Mouse (Mus musculus) midbrain, embryonic 11.5 days (tissue): ENCODE measurements at regions not wholly inside any gene's neighbourhood (a gene's known extent, or its start where the extent isn't known, plus 50 kb on each side); places are given as distances from the start of the nearest gene placed in this dataset.

ENCODE experiments used
- ATAC-seq: fragments of 200-750 bp; cut with Nextera tagmentation; 2 replicates; pipeline ENCODE4 v1.8.0; 2017; ENCODE audit warnings: moderate TSS enrichment, moderate library complexity; ENCODE audit not compliant: low FRiP score
- DNase-seq: peaks from one replicate; pipeline ENCODE4 v3.0.0; 2015; ENCODE audit warnings: low spot score; ENCODE audit errors: missing footprints
- H3K27ac ChIP-seq: fragments of 300-500 bp; sonication (generic); 2 replicates; pipeline ENCODE4 v1.5.1; 2014; ENCODE audit warnings: low read depth, low read length
- H3K27me3 ChIP-seq: fragments of 300-500 bp; sonication (generic); 2 replicates; pipeline ENCODE4 v1.6.1; 2014; ENCODE audit warnings: mild to moderate bottlenecking, low read length, moderate library complexity, mixed read lengths; ENCODE audit not compliant: control insufficient read depth, insufficient read depth
- H3K36me3 ChIP-seq: fragments of 300-500 bp; sonication (generic); 2 replicates; pipeline ENCODE4 v1.6.1; 2014; ENCODE audit warnings: mild to moderate bottlenecking, low read length, moderate library complexity, mixed read lengths; ENCODE audit not compliant: control insufficient read depth, insufficient read depth
- H3K4me1 ChIP-seq: fragments of 300-500 bp; sonication (generic); 2 replicates; pipeline ENCODE4 v1.6.1; 2014; ENCODE audit warnings: low read length; ENCODE audit not compliant: control insufficient read depth, insufficient read depth
- H3K4me2 ChIP-seq: fragments of 300-500 bp; sonication (generic); 2 replicates; pipeline ENCODE4 v1.6.1; 2014; ENCODE audit warnings: mild to moderate bottlenecking, moderate library complexity
- H3K4me3 ChIP-seq: fragments of 300-500 bp; sonication (generic); 2 replicates; pipeline ENCODE4 v1.5.1; 2014; ENCODE audit warnings: low read depth, low read length
- H3K9ac ChIP-seq: fragments of 300-500 bp; sonication (generic); 2 replicates; pipeline ENCODE4 v1.6.1; 2014; ENCODE audit warnings: low read length
- H3K9me3 ChIP-seq: fragments of 300-500 bp; sonication (generic); 2 replicates; pipeline ENCODE4 v1.6.1; 2016; ENCODE audit warnings: low read length; ENCODE audit not compliant: control insufficient read depth
- WGBS: fragments of 180-500 bp; shearing (Covaris S2); extraction: QIAGEN DNeasy Blood & Tissue Kit; methylation state at CpG from one replicate; pipeline ENCODE4 v1.1.7; 2014; 5-methylcytosine and 5-hydroxymethylcytosine counted together

- WGBS = 92% methylated on average over 13 of the region's 13 CpGs
- ATAC-seq = no peak
These were observed 357.4 kb downstream of the Agtpbp1 start for GRCm38 (mm10) chr13:59227523-59228058.

DNA sequence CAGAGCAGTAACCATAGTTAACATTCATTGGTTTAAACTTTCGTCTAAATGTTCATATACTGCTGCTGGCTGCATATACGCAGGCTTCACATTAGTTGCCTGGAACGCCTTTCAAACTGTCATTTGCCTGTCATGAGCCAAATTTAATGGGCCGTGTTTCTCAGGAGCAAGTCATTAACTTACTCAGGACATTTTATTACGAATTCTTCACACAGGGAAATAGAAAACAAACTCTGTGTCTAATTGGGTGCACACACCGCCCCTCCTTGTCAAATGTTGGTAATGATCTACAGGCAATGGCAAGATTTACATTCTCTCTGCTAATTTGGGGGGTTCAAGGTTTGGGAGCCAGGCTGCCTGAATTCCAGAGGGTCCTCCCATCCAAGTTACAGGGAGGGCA is 364.4 kb downstream of the Agtpbp1 start:
- no peak for ATAC-seq
- 80% methylated on average over 6 of the region's 6 CpGs for WGBS
- H3K4me3 ChIP-seq = no peak overlapping the region

More at GRCm38 (mm10) chr13:59227523-59228058, 357.4 kb downstream of the Agtpbp1 start:
- Histone ChIP-seq H3K27me3 (no peaks in the 10 kb centered on the region), H3K4me1 (no peaks in the 10 kb centered on the region), H3K9ac (no peak overlapping the region), H3K4me3 (no peak overlapping the region), H3K27ac (no peak overlapping the region), H3K9me3 (no peaks in the 10 kb centered on the region), H3K4me2 (no peak overlapping the region), H3K36me3 (no peaks in the 10 kb centered on the region)
- DNase-seq = no peak

GRCm38 (mm10) chr13:59220156-59220555 is 364.9 kb downstream of the Agtpbp1 start:
- Histone ChIP-seq H3K9me3 (no peaks in the 10 kb centered on the region), H3K4me3 (no peak overlapping the region), H3K36me3 (no peaks in the 10 kb centered on the region), H3K4me1 (no peaks in the 10 kb centered on the region), H3K4me2 (no peak overlapping the region), H3K9ac (no peak overlapping the region), H3K27me3 (no peaks in the 10 kb centered on the region), H3K27ac (no peak overlapping the region)
- WGBS = 26% methylated on average over 7 of the region's 7 CpGs
- DNase-seq = peak; percentile 87
- no peak for ATAC-seq

More for the DNA sequence above, 364.4 kb downstream of the Agtpbp1 start:
- H3K27ac ChIP-seq = no peak overlapping the region
- H3K4me2 ChIP-seq = no peak overlapping the region
- no peak for DNase-seq
- H3K4me1 ChIP-seq = no peaks in the 10 kb centered on the region
- H3K9me3 ChIP-seq = no peaks in the 10 kb centered on the region
- no peaks in the 10 kb centered on the region for H3K36me3 ChIP-seq
- H3K27me3 ChIP-seq = no peaks in the 10 kb centered on the region
- no peak overlapping the region for H3K9ac ChIP-seq

DNA sequence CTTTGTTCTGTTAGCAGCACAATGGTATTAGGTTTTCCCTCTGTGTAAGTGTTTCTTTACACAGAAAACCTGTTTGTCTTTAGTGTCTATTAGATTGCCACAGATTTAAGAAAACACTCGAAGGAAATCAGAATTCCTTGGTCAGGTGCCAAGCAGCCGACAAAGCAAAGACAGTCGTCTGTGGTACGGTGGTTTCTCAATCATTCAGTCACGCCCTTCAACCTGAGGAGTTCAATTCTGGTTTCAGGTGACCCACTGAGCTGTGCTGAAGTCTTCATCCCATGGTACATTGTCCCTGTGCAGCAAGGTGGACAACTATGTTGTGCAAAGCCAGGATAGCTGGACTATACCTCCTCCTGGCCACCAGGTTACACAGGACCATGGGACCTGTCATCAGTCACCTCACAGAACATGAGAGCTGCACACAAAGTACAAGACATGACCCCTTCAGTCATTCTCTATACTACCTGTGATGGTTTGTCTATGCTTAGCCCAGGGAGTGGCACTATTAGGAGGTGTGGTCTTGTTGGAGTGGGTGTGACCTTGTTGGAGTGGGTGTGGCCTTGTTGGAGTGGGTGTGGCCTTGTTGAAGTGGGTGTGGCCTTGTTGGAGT is 368.2 kb downstream of the Agtpbp1 start:
- H3K4me3 ChIP-seq = no peak overlapping the region
- WGBS = 82% methylated on average over 5 of the region's 5 CpGs
- no peak overlapping the region for H3K4me2 ChIP-seq
- no peak for ATAC-seq
- H3K36me3 ChIP-seq = no peaks in the 10 kb centered on the region
- no peak for DNase-seq
- no peak overlapping the region for H3K27ac ChIP-seq
- H3K9ac ChIP-seq = no peak overlapping the region
- H3K9me3 ChIP-seq = no peaks in the 10 kb centered on the region
- H3K4me1 ChIP-seq = no peaks in the 10 kb centered on the region
- H3K27me3 ChIP-seq = no peaks in the 10 kb centered on the region

DNA sequence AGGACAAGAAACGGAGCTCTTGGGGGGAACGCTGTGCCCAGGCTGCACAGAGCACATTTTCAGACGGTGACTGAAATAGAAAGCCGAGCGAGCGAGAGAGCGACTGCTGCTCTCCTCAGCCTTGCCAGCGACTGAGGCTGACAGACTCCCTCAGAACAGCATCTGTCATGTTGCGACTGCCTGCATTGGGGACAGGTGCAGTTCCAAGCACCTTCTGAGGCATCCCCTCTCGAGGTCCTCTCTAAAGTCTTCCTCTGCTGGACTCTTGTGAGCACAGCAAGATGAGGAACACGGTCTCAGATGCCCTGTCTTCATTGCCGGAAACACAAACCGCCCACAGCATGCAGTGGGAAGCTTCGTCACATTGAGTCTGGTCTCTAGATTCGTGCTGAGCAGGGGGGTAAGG is 372.7 kb downstream of the Agtpbp1 start:
- ATAC-seq = no peak
- Histone ChIP-seq H3K9ac (no peak overlapping the region), H3K36me3 (no peaks in the 10 kb centered on the region), H3K4me3 (no peak overlapping the region), H3K4me1 (peaks cover 2% of the 10 kb centered on the region; the same call in 1 of the 2 replicates), H3K27ac (no peak overlapping the region), H3K4me2 (no peak overlapping the region), H3K27me3 (no peaks in the 10 kb centered on the region), H3K9me3 (no peaks in the 10 kb centered on the region)
- no peak for DNase-seq
- WGBS = 86% methylated on average over 15 of the region's 15 CpGs

DNA sequence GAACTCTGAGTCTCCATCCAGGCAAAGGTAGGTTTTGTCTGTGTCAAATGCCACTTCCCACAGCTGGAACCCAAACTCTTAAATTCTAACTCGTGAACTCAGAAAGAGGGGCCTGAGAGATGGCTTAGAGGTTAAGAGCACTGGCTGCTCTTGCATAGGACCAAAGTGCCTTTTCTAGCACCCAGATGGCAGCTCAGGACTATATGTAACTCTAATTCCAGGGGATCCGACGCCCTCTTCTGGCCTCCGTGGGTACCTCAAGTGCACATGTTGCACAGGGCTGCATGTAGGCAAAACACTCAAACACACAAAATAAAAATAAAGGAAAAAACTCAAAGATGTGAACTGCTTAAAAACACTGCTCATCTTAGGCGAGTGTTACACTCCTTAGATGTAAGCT is 374.2 kb downstream of the Agtpbp1 start:
- Histone ChIP-seq H3K27ac (no peak overlapping the region), H3K36me3 (no peaks in the 10 kb centered on the region), H3K9me3 (no peaks in the 10 kb centered on the region), H3K4me3 (no peak overlapping the region), H3K4me1 (peaks cover 2% of the 10 kb centered on the region; the same call in 1 of the 2 replicates), H3K4me2 (no peak overlapping the region), H3K9ac (no peak overlapping the region), H3K27me3 (no peaks in the 10 kb centered on the region)
- DNase-seq = peak; percentile 83
- WGBS = 64% methylated on average over 5 of the region's 5 CpGs
- no peak for ATAC-seq

- H3K27ac ChIP-seq = no peak overlapping the region
- no peaks in the 10 kb centered on the region for H3K27me3 ChIP-seq
- DNase-seq (no peak), ATAC-seq (no peak)
- H3K4me2 ChIP-seq = no peak overlapping the region
- peaks cover 2% of the 10 kb centered on the region; the same call in 1 of the 2 replicates for H3K4me1 ChIP-seq
- H3K9ac ChIP-seq = no peak overlapping the region
- WGBS = 92% methylated on average over 3 of the region's 3 CpGs
- H3K36me3 ChIP-seq = no peaks in the 10 kb centered on the region
- no peaks in the 10 kb centered on the region for H3K9me3 ChIP-seq
- no peak overlapping the region for H3K4me3 ChIP-seq
These were observed 378.8 kb downstream of the Agtpbp1 start for GRCm38 (mm10) chr13:59206186-59206585.

GRCm38 (mm10) chr13:59204506-59204905 is 380.5 kb downstream of the Agtpbp1 start:
- no peaks in the 10 kb centered on the region; the same call in 1 of the 2 replicates for H3K4me1 ChIP-seq
- H3K27me3 ChIP-seq = no peaks in the 10 kb centered on the region
- H3K27ac ChIP-seq = no peak overlapping the region
- no peaks in the 10 kb centered on the region for H3K9me3 ChIP-seq
- ATAC-seq (no peak), DNase-seq (no peak)
- no peaks in the 10 kb centered on the region for H3K36me3 ChIP-seq
- H3K4me2 ChIP-seq = no peak overlapping the region
- H3K4me3 ChIP-seq = no peak overlapping the region
- no peak overlapping the region for H3K9ac ChIP-seq
- 90% methylated on average over 2 of the region's 2 CpGs for WGBS

DNA sequence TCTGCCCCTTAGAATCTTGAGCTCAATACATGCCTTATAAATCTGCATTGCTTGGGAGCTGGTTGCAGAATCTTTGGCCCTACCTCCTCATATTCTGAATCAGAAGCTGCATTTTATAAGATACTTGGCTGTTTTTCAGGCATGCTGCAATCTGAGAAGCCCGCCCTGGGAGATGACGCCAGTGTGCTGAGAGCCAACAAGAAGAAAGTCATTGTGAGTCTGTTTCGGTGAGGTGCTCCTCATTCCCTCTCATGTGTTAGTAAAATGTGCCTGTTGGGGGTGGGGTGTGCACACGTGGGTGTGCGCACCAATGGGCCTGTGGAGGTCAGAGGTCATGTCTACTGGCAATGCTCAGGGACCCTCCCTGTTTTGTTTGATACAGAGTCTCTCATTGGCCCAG is 388.7 kb downstream of the Agtpbp1 start:
- Histone ChIP-seq H3K9me3 (no peaks in the 10 kb centered on the region), H3K4me1 (no peaks in the 10 kb centered on the region), H3K27me3 (no peaks in the 10 kb centered on the region), H3K4me2 (no peak overlapping the region), H3K4me3 (no peak overlapping the region), H3K27ac (no peak overlapping the region), H3K9ac (no peak overlapping the region), H3K36me3 (no peaks in the 10 kb centered on the region)
- ATAC-seq = no peak
- 83% methylated on average over 5 of the region's 5 CpGs for WGBS
- DNase-seq = no peak
